Mouse (Mus musculus) frontal cortex, postnatal 14 days (tissue): ENCODE data around the gene Dock10.

Experiments used
- DNase-seq, 2 experiments: peaks; one replicate each; pipeline ENCODE4 v3.0.0; 2022; ENCODE audit warnings: low spot score in 2 of 2

Gene Dock10

GRCm38 (mm10) chr1:80613395-80614011, 144.8 kb downstream of the Dock10 start:
- no peak for DNase-seq

- DNase-seq: no peak
These were observed 150.8 kb downstream of the Dock10 start for GRCm38 (mm10) chr1:80607546-80607945.

GRCm38 (mm10) chr1:80606131-80606754, 152.1 kb downstream of the Dock10 start:
- DNase-seq: no peak

GRCm38 (mm10) chr1:80604332-80604731, 154.0 kb downstream of the Dock10 start:
- DNase-seq: no peak

GRCm38 (mm10) chr1:80603081-80603480, 155.2 kb downstream of the Dock10 start:
- DNase-seq: no peak

GRCm38 (mm10) chr1:80583281-80583680, 175.0 kb downstream of the Dock10 start:
- no peak for DNase-seq

- DNase-seq: no peak
These were observed 176.1 kb downstream of the Dock10 start for GRCm38 (mm10) chr1:80582186-80582585.

GRCm38 (mm10) chr1:80576898-80577297, 181.4 kb downstream of the Dock10 start:
- no peak for DNase-seq

GRCm38 (mm10) chr1:80556446-80556845, 201.9 kb downstream of the Dock10 start:
- no peak for DNase-seq

GRCm38 (mm10) chr1:80541522-80541921, 216.8 kb downstream of the Dock10 start:
- no peak for DNase-seq

GRCm38 (mm10) chr1:80522197-80522596, 236.1 kb downstream of the Dock10 start:
- DNase-seq: no peak

- DNase-seq: no peak
These were observed 237.9 kb downstream of the Dock10 start for GRCm38 (mm10) chr1:80520456-80520855.

GRCm38 (mm10) chr1:80519893-80520292, 238.4 kb downstream of the Dock10 start:
- no peak for DNase-seq

GRCm38 (mm10) chr1:80515836-80516235, 242.5 kb downstream of the Dock10 start:
- DNase-seq: no peak

- DNase-seq: no peak
These were observed 245.9 kb downstream of the Dock10 start for GRCm38 (mm10) chr1:80512210-80512948.

- no peak for DNase-seq
These were observed 253.6 kb downstream of the Dock10 start for GRCm38 (mm10) chr1:80504757-80505156.

- DNase-seq: no peak
These were observed 254.2 kb downstream of the Dock10 start for GRCm38 (mm10) chr1:80504081-80504480.

GRCm38 (mm10) chr1:80502456-80503165, 255.7 kb downstream of the Dock10 start:
- no peak for DNase-seq

GRCm38 (mm10) chr1:80499264-80499663, 259.1 kb downstream of the Dock10 start:
- DNase-seq: no peak

GRCm38 (mm10) chr1:80496360-80496759, 262.0 kb downstream of the Dock10 start:
- no peak for DNase-seq

- no peak for DNase-seq
These were observed 274.9 kb downstream of the Dock10 start for GRCm38 (mm10) chr1:80483419-80483818.

GRCm38 (mm10) chr1:80474942-80475341, 283.4 kb downstream of the Dock10 start:
- DNase-seq: no peak
